Mouse (Mus musculus): ENCODE measurements around the gene Syk. TPM values are rescaled to one million over a fixed set of nuclear protein-coding genes. Genes with fewer than 3 reads are reported as not detected.
A peak's percentile ranks its signal among the peaks of the same experiment; 100 is the strongest.

Gene Syk
- polyA plus RNA-seq, 1 experiment, result 11.4 TPM

GRCm38 (mm10) chr13:52636176-52636748 is 53.3 kb downstream of the Syk start:
- H3K27ac ChIP-seq (ENCODE audit: insufficient read depth, low read length), result no peak overlapping the region
- TF ChIP-seq EP300 (IDR thresholded peaks at IDR 0.05; ENCODE audit: insufficient read depth, low read depth, low read length), result no peak
- TF ChIP-seq POLR2A (IDR thresholded peaks at IDR 0.05; ENCODE audit: insufficient read depth, low read length), result no peak
- TF ChIP-seq CTCF (IDR thresholded peaks at IDR 0.05; ENCODE audit: low read depth, low read length), result no peak
- no peak overlapping the region for H3K9ac ChIP-seq (ENCODE audit: low read depth, poor library complexity, severe bottlenecking)
- H3K4me1 ChIP-seq (ENCODE audit: control insufficient read depth, insufficient read depth, low read length), result no peaks in the 10 kb centered on the region
- no peaks in the 10 kb centered on the region for H3K27me3 ChIP-seq (ENCODE audit: control insufficient read depth, insufficient read depth, low read length, poor library complexity, severe bottlenecking)
- H3K36me3 ChIP-seq (ENCODE audit: control insufficient read depth, insufficient read depth, low read length, poor library complexity, severe bottlenecking), result no peaks in the 10 kb centered on the region
- H3K4me3 ChIP-seq (ENCODE audit: low read depth, low read length), result no peak overlapping the region
- H3K9me3 ChIP-seq (replicated peaks; ENCODE audit: control insufficient read depth, insufficient read depth, low read length, poor library complexity, severe bottlenecking), result no peaks in the 10 kb centered on the region

- no peaks in the 10 kb centered on the region for H3K27me3 ChIP-seq (ENCODE audit: control insufficient read depth, insufficient read depth, low read length, poor library complexity, severe bottlenecking)
- no peaks in the 10 kb centered on the region for H3K9me3 ChIP-seq (replicated peaks; ENCODE audit: control insufficient read depth, insufficient read depth, low read length, poor library complexity, severe bottlenecking)
- no peaks in the 10 kb centered on the region for H3K36me3 ChIP-seq (ENCODE audit: control insufficient read depth, insufficient read depth, low read length, poor library complexity, severe bottlenecking)
- TF ChIP-seq CTCF (IDR thresholded peaks at IDR 0.05; ENCODE audit: low read depth, low read length), result no peak
- TF ChIP-seq EP300 (IDR thresholded peaks at IDR 0.05; ENCODE audit: insufficient read depth, low read depth, low read length), result no peak
- TF ChIP-seq POLR2A (IDR thresholded peaks at IDR 0.05; ENCODE audit: insufficient read depth, low read length), result no peak
- no peak overlapping the region for H3K27ac ChIP-seq (ENCODE audit: insufficient read depth, low read length)
- no peak overlapping the region for H3K9ac ChIP-seq (ENCODE audit: low read depth, poor library complexity, severe bottlenecking)
- H3K4me1 ChIP-seq (ENCODE audit: control insufficient read depth, insufficient read depth, low read length), result no peaks in the 10 kb centered on the region
- no peak overlapping the region for H3K4me3 ChIP-seq (ENCODE audit: low read depth, low read length)
These were observed 63.6 kb downstream of the Syk start for GRCm38 (mm10) chr13:52646566-52646965.

GRCm38 (mm10) chr13:52647996-52648712 is 65.2 kb downstream of the Syk start:
- TF ChIP-seq CTCF (IDR thresholded peaks at IDR 0.05; ENCODE audit: low read depth, low read length) (no peak), EP300 (IDR thresholded peaks at IDR 0.05; ENCODE audit: insufficient read depth, low read depth, low read length) (no peak), POLR2A (IDR thresholded peaks at IDR 0.05; ENCODE audit: insufficient read depth, low read length) (no peak)
- H3K9me3 ChIP-seq (replicated peaks; ENCODE audit: control insufficient read depth, insufficient read depth, low read length, poor library complexity, severe bottlenecking), result no peaks in the 10 kb centered on the region
- H3K27ac ChIP-seq (ENCODE audit: insufficient read depth, low read length), result no peak overlapping the region
- H3K27me3 ChIP-seq (ENCODE audit: control insufficient read depth, insufficient read depth, low read length, poor library complexity, severe bottlenecking), result no peaks in the 10 kb centered on the region
- H3K4me3 ChIP-seq (ENCODE audit: low read depth, low read length), result no peak overlapping the region
- H3K4me1 ChIP-seq (ENCODE audit: control insufficient read depth, insufficient read depth, low read length), result no peaks in the 10 kb centered on the region
- no peaks in the 10 kb centered on the region for H3K36me3 ChIP-seq (ENCODE audit: control insufficient read depth, insufficient read depth, low read length, poor library complexity, severe bottlenecking)
- no peak overlapping the region for H3K9ac ChIP-seq (ENCODE audit: low read depth, poor library complexity, severe bottlenecking)

GRCm38 (mm10) chr13:52649791-52650418 is 66.9 kb downstream of the Syk start:
- Histone ChIP-seq H3K4me1 (ENCODE audit: control insufficient read depth, insufficient read depth, low read length) (no peaks in the 10 kb centered on the region), H3K36me3 (ENCODE audit: control insufficient read depth, insufficient read depth, low read length, poor library complexity, severe bottlenecking) (no peaks in the 10 kb centered on the region), H3K4me3 (ENCODE audit: low read depth, low read length) (no peak overlapping the region), H3K27me3 (ENCODE audit: control insufficient read depth, insufficient read depth, low read length, poor library complexity, severe bottlenecking) (no peaks in the 10 kb centered on the region), H3K9me3 (replicated peaks; ENCODE audit: control insufficient read depth, insufficient read depth, low read length, poor library complexity, severe bottlenecking) (no peaks in the 10 kb centered on the region), H3K9ac (ENCODE audit: low read depth, poor library complexity, severe bottlenecking) (no peak overlapping the region), H3K27ac (ENCODE audit: insufficient read depth, low read length) (no peak overlapping the region)
- TF ChIP-seq CTCF (IDR thresholded peaks at IDR 0.05; ENCODE audit: low read depth, low read length), result no peak
- no peak for TF ChIP-seq POLR2A (IDR thresholded peaks at IDR 0.05; ENCODE audit: insufficient read depth, low read length)
- TF ChIP-seq EP300 (IDR thresholded peaks at IDR 0.05; ENCODE audit: insufficient read depth, low read depth, low read length), result no peak

GRCm38 (mm10) chr13:52651383-52652252 is 68.6 kb downstream of the Syk start:
- Histone ChIP-seq H3K9me3 (replicated peaks; ENCODE audit: control insufficient read depth, insufficient read depth, low read length, poor library complexity, severe bottlenecking) (no peaks in the 10 kb centered on the region), H3K27ac (ENCODE audit: insufficient read depth, low read length) (no peak overlapping the region), H3K36me3 (ENCODE audit: control insufficient read depth, insufficient read depth, low read length, poor library complexity, severe bottlenecking) (no peaks in the 10 kb centered on the region), H3K27me3 (ENCODE audit: control insufficient read depth, insufficient read depth, low read length, poor library complexity, severe bottlenecking) (no peaks in the 10 kb centered on the region), H3K9ac (ENCODE audit: low read depth, poor library complexity, severe bottlenecking) (no peak overlapping the region), H3K4me1 (ENCODE audit: control insufficient read depth, insufficient read depth, low read length) (no peaks in the 10 kb centered on the region), H3K4me3 (ENCODE audit: low read depth, low read length) (no peak overlapping the region)
- TF ChIP-seq EP300 (IDR thresholded peaks at IDR 0.05; ENCODE audit: insufficient read depth, low read depth, low read length) (no peak), CTCF (IDR thresholded peaks at IDR 0.05; ENCODE audit: low read depth, low read length) (peak; percentile 1)

Data from ES-Bruce4 (cell line).